Mouse (Mus musculus) CH12.LX (cell line): ENCODE results near the gene Nkain1.

Source experiments
- CHD2 ChIP-seq: IDR thresholded peaks from 2 replicates; pipeline ENCODE4 v1.6.1; 2011; ENCODE audit warnings: low read length, improper control_type of control experiment
- CTCF ChIP-seq, 2 experiments: IDR thresholded peaks in 1 of 2; conservative IDR thresholded peaks in 1 of 2; 2 replicates each; pipeline ENCODE4 v1.5.1; 2011 to 2012; ENCODE audit warnings: low read depth in 2 of 2, low read length in 2 of 2, improper control_type of control experiment in 1 of 2, inconsistent platforms in 1 of 2, mild to moderate bottlenecking in 1 of 2, moderate library complexity in 1 of 2
- ELF1 ChIP-seq: IDR thresholded peaks from 2 replicates; pipeline ENCODE4 v1.6.1; 2014; ENCODE audit warnings: low read depth, mild to moderate bottlenecking, inconsistent platforms, low read length, improper control_type of control experiment
- MAX ChIP-seq: IDR thresholded peaks from 2 replicates; pipeline ENCODE4 v1.6.1; 2011; ENCODE audit warnings: low read length, improper control_type of control experiment
- NELFE ChIP-seq: IDR thresholded peaks from 2 replicates; pipeline ENCODE4 v1.6.1; 2011; ENCODE audit warnings: low read depth, low read length, improper control_type of control experiment
- POLR2A ChIP-seq: IDR thresholded peaks from 2 replicates; pipeline ENCODE4 v1.6.1; 2011; ENCODE audit warnings: low read depth, mild to moderate bottlenecking, improper control_type of control experiment, low read length
- RCOR1 ChIP-seq: conservative IDR thresholded peaks from 2 replicates; pipeline ENCODE4 v1.6.1; 2012; ENCODE audit warnings: low read depth, mild to moderate bottlenecking, inconsistent platforms, low read length, improper control_type of control experiment
- SMC3 ChIP-seq: IDR thresholded peaks from 2 replicates; pipeline ENCODE4 v1.6.1; 2011; ENCODE audit warnings: low read depth, low read length, improper control_type of control experiment
- TCF12 ChIP-seq: IDR thresholded peaks from 2 replicates; pipeline ENCODE4 v1.6.1; 2014; ENCODE audit warnings: low read depth, mild to moderate bottlenecking, inconsistent platforms, low read length, improper control_type of control experiment
- ZKSCAN1 ChIP-seq: IDR thresholded peaks from 2 replicates; pipeline ENCODE4 v1.6.1; 2012; ENCODE audit warnings: low read depth, inconsistent platforms, low read length, improper control_type of control experiment, borderline replicate concordance

- TF ChIP-seq ELF1: no peak
- no peak for TF ChIP-seq CTCF (conservative IDR thresholded peaks at IDR 0.05 in 1 of 2, IDR thresholded peaks at IDR 0.05 in 1 of 2; ENCODE audit: low read depth in 2 of 2, low read length in 2 of 2)
- TF ChIP-seq SMC3: no peak
- TF ChIP-seq TCF12: no peak
- no peak for TF ChIP-seq CHD2
- TF ChIP-seq ZKSCAN1: no peak
- no peak for TF ChIP-seq NELFE
- TF ChIP-seq POLR2A: no peak
- no peak for TF ChIP-seq RCOR1
- no peak for TF ChIP-seq MAX
Observed at GRCm38 (mm10) chr4:130516490-130516889, 57.5 kb downstream of the Nkain1 start.
